Mouse (Mus musculus) lung, embryonic 15.5 days (tissue): Measurements from ENCODE around the gene Slc25a13. TPM values are rescaled to one million over a fixed set of nuclear protein-coding genes. Genes with fewer than 3 reads are reported as not detected.
A peak's percentile ranks its signal among the peaks of the same experiment; 100 is the strongest.

ENCODE experiments used
- ATAC-seq: fragments of 200-750 bp; cut with Nextera tagmentation; 2 replicates; pipeline ENCODE4 v1.8.0; 2017; ENCODE audit warnings: moderate number of reproducible peaks, borderline replicate concordance; ENCODE audit not compliant: low FRiP score, low TSS enrichment; ENCODE audit errors: extremely low read depth
- H3K27ac ChIP-seq: fragments of 300-500 bp; sonication (generic); 2 replicates; pipeline ENCODE4 v1.5.1; 2015; ENCODE audit warnings: moderate library complexity, mild to moderate bottlenecking, inconsistent platforms
- H3K27me3 ChIP-seq: fragments of 300-500 bp; sonication (generic); 2 replicates; pipeline ENCODE4 v1.6.1; 2015; ENCODE audit warnings: inconsistent platforms
- H3K36me3 ChIP-seq: fragments of 300-500 bp; sonication (generic); 2 replicates; pipeline ENCODE4 v1.6.1; 2015; ENCODE audit warnings: inconsistent platforms
- H3K4me1 ChIP-seq: fragments of 300-500 bp; sonication (generic); 2 replicates; pipeline ENCODE4 v1.6.1; 2015; ENCODE audit warnings: inconsistent platforms
- H3K4me2 ChIP-seq: fragments of 300-500 bp; sonication (generic); 2 replicates; pipeline ENCODE4 v1.6.1; 2015; ENCODE audit warnings: inconsistent platforms, mild to moderate bottlenecking, moderate library complexity
- H3K4me3 ChIP-seq: fragments of 300-500 bp; sonication (generic); 2 replicates; pipeline ENCODE4 v1.5.1; 2015; ENCODE audit warnings: mild to moderate bottlenecking, inconsistent platforms
- H3K9ac ChIP-seq: fragments of 300-500 bp; sonication (generic); 2 replicates; pipeline ENCODE4 v1.6.1; 2015; ENCODE audit warnings: inconsistent platforms
- H3K9me3 ChIP-seq: fragments of 300-500 bp; sonication (generic); 2 replicates; pipeline ENCODE4 v1.6.1; 2016; ENCODE audit warnings: inconsistent platforms
- WGBS: fragments of 180-500 bp; shearing (Covaris S2); methylation state at CpG from one replicate; pipeline ENCODE4 v1.1.7; 2015; 5-methylcytosine and 5-hydroxymethylcytosine counted together
- polyA plus RNA-seq: library from polyadenylated mRNA; unstranded; fragments of >200 nt; fragmentation: Nextera tagmentation; extraction: Ambion mirVana; gene quantifications from 2 replicates; pipeline ENCODE4 v1.2.1, GENCODE M21; 2015

Slc25a13 gene
- polyA plus RNA-seq, 1 experiment from 2014 or later: 30.4 TPM

DNA sequence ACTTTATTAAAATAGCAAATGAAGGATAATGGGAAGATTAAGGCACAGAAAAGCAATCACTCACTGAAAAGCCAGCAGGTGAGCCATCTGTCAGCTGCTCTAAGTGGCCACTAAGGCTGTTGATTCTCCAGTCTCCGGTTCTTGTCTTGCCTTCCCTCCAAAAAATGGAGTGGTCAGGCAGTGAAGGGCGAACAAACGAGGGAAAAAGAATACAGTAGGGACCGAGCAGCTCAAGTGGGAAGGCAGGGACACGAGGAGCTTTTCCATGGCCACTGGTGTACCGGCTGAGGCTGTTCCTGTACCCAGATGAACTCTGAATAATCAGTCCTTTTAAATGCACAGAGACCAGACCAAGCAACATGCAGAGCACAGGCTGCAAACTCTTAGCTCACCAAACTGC, 54.8 kb downstream of the Slc25a13 start:
- H3K27me3 ChIP-seq: no peaks in the 10 kb centered on the region
- no peak overlapping the region for H3K9ac ChIP-seq
- no peak overlapping the region for H3K27ac ChIP-seq
- WGBS: 62% methylated on average over 6 of the region's 6 CpGs
- H3K4me3 ChIP-seq: no peak overlapping the region
- H3K4me2 ChIP-seq: no peak overlapping the region
- no peaks in the 10 kb centered on the region for H3K9me3 ChIP-seq
- no peaks in the 10 kb centered on the region for H3K36me3 ChIP-seq
- ATAC-seq: no peak
- peaks cover 14% of the 10 kb centered on the region for H3K4me1 ChIP-seq

DNA sequence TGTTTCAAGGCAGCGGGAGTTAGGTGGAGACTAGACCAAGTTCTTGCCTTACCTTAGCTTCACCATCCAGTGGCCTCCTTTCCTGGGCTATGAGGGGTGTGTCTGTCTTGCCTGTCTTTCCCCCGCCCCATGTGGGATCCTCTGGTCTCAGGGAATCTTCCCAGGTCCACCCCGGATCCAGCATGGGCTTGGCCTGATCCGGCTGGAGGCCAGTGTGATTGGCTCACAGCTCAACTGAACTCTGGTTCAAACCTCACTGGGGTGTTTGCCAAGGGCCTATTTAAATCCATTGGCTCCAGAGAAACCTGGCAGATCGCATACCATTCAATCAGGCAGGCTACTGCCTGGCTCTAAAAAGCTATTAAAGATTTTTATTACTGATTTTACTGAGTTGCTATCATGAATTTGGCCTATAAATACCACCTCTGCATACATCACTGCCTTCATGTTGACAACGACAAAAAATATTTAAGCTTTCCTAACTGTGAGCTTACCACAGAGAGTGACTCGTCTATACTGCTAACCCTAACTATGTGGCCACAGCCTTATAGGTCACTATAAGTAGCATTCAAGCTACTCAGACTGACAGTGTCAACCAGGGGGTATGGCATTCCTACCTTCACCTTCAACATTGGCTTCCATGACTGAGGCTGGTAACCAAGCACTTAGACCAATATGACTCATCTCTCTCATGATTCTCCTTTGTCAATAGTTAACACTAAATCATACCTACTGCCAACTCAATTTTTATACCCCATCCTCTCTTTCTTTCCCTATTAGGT, 56.1 kb downstream of the Slc25a13 start:
- H3K27ac ChIP-seq: no peak overlapping the region
- WGBS: 79% methylated on average over 7 of the region's 7 CpGs
- no peak overlapping the region for H3K9ac ChIP-seq
- no peak for ATAC-seq
- no peak overlapping the region for H3K4me2 ChIP-seq
- H3K4me1 ChIP-seq: peaks cover 14% of the 10 kb centered on the region
- H3K36me3 ChIP-seq: no peaks in the 10 kb centered on the region
- no peak overlapping the region for H3K4me3 ChIP-seq
- H3K9me3 ChIP-seq: no peaks in the 10 kb centered on the region
- H3K27me3 ChIP-seq: no peaks in the 10 kb centered on the region

DNA sequence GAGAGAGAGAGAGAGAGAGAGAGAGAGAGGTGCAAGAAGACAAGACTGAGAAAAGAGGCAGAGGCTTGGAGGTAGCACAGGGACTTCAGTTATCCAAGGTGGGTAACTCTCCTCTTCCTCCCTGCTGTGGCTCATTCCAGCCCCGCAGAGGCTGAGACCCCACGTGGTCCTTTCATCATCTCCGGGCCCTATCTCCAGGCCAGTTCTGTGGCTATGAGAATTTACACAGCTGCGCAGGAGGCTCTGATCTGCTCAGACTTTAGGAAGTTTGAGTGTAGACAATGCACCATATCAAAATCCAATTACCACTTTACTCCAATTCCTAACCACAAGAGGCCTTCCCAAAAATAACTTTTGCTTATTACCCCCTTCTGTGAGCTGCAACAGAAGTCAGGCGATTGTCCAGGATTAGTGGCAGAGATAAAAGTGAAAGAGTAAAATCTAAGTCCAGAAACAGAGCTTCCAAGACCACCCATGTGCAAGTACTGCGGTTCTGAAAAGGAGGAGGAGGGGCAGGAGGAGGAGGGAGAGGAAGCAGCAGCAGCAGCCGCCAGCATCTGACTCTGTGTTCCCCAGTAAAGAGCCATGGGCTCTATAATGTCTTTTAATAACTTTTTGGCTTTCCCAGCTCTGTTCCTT, 57.6 kb downstream of the Slc25a13 start:
- H3K9me3 ChIP-seq: no peaks in the 10 kb centered on the region
- no peaks in the 10 kb centered on the region for H3K36me3 ChIP-seq
- WGBS: 21% methylated on average over 7 of the region's 7 CpGs
- H3K4me1 ChIP-seq: peaks cover 14% of the 10 kb centered on the region
- ATAC-seq: peak; percentile 78
- H3K4me3 ChIP-seq: no peak overlapping the region
- no peaks in the 10 kb centered on the region for H3K27me3 ChIP-seq
- H3K27ac ChIP-seq: peak overlapping the region; percentile 20; the same call in 1 of the 2 replicates
- H3K9ac ChIP-seq: no peak overlapping the region
- H3K4me2 ChIP-seq: no peak overlapping the region

DNA sequence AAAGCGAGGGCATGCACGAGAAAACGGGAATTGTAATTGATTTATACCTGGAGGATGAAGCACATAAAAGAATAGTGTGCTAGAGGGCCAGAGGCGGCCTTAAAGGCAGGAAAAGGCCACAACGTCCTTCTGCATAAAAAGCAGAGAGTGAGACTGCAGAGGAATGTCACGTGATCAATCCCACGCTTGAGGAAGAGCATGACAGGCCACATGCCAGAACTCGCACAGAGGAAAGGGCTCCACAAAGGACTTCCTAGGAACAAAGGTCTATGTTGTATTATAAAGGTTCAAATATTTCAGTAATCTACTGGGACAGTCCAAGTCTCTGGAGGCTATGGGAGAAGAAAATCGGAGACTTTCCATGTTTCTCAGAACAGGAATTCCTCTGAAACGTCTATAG, 63.5 kb downstream of the Slc25a13 start:
- 48% methylated on average over 10 of the region's 10 CpGs for WGBS
- Histone ChIP-seq H3K36me3 (no peaks in the 10 kb centered on the region), H3K9me3 (no peaks in the 10 kb centered on the region), H3K27ac (no peak overlapping the region), H3K4me2 (no peak overlapping the region), H3K9ac (no peak overlapping the region), H3K27me3 (no peaks in the 10 kb centered on the region), H3K4me1 (0 out of 2 replicates have a peak, but pooled peaks cover 3% of the 10 kb centered on the region), H3K4me3 (no peak overlapping the region)
- no peak for ATAC-seq

DNA sequence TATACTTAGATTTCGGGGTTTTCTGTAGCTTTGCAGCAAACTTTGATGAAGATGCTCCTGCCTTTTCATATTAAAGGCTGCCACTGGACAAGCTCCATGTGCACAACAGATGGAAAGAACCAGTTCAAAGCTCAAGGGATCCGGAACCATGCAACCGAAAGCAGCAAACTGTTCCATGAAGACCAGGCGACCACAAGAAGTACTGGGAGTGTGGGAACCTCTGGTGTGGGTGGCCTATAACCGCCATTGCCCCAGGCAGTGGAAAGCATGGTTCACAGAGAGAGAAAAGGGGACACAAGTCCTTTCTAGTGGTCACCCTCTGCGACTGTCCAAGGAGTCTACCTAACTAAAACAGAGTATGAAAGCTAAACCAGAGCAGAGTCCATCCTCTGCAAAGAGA, 66.2 kb downstream of the Slc25a13 start:
- H3K4me1 ChIP-seq: 0 out of 2 replicates have a peak, but pooled peaks cover 3% of the 10 kb centered on the region
- no peaks in the 10 kb centered on the region for H3K36me3 ChIP-seq
- no peak overlapping the region for H3K9ac ChIP-seq
- WGBS: 96% methylated on average over 6 of the region's 6 CpGs
- no peak overlapping the region for H3K4me3 ChIP-seq
- no peak for ATAC-seq
- no peaks in the 10 kb centered on the region for H3K27me3 ChIP-seq
- no peak overlapping the region for H3K27ac ChIP-seq
- H3K9me3 ChIP-seq: no peaks in the 10 kb centered on the region
- no peak overlapping the region for H3K4me2 ChIP-seq

DNA sequence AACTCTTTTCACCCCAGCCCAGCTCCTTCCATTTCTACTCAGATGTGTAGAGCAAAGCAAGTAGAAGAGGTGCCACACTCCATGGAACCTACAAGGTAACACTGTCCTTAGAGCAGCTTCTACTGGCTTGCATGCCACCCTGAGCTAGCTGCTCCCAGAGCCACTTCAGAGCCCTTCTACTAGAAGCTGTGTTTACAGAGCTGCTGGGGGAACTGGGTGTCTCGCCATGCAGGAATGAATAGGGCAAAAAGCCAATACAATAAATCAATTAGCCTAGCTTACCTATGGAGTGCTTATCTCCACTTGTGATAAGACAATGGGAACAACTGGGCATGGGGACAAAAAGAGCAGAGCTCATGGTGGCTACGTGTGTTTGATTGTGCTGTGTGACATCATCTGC, 67.2 kb downstream of the Slc25a13 start:
- 45% methylated on average over 2 of the region's 2 CpGs for WGBS
- 0 out of 2 replicates have a peak, but pooled peaks cover 3% of the 10 kb centered on the region for H3K4me1 ChIP-seq
- no peak for ATAC-seq
- H3K36me3 ChIP-seq: no peaks in the 10 kb centered on the region
- H3K9me3 ChIP-seq: no peaks in the 10 kb centered on the region
- H3K9ac ChIP-seq: no peak overlapping the region
- H3K4me3 ChIP-seq: no peak overlapping the region
- no peaks in the 10 kb centered on the region for H3K27me3 ChIP-seq
- no peak overlapping the region for H3K4me2 ChIP-seq
- H3K27ac ChIP-seq: no peak overlapping the region

DNA sequence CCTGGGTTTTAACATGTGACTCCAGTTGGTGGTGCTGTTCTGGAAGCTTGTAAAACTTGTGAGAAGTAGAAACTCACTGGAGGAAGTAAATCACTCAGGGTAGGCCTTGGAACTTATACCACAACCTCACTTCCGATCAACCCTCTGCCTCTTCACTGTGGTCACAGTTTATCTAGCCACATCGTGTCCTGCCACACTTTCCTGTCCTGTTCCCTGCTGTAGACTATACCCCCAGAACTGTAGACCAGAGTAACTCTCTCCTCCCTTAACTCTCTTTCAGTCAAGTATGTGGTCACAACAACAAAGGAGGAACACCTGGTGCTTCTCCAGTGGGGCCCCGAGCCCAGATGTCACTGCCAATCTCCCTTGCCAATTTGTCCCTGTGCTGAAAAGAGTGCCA, 67.6 kb downstream of the Slc25a13 start:
- no peaks in the 10 kb centered on the region for H3K36me3 ChIP-seq
- no peaks in the 10 kb centered on the region for H3K9me3 ChIP-seq
- H3K4me1 ChIP-seq: 0 out of 2 replicates have a peak, but pooled peaks cover 3% of the 10 kb centered on the region
- WGBS: 82% methylated on average over 3 of the region's 3 CpGs
- no peak overlapping the region for H3K27ac ChIP-seq
- no peak overlapping the region for H3K4me3 ChIP-seq
- no peak overlapping the region for H3K9ac ChIP-seq
- no peak overlapping the region for H3K4me2 ChIP-seq
- no peaks in the 10 kb centered on the region for H3K27me3 ChIP-seq
- ATAC-seq: no peak

DNA sequence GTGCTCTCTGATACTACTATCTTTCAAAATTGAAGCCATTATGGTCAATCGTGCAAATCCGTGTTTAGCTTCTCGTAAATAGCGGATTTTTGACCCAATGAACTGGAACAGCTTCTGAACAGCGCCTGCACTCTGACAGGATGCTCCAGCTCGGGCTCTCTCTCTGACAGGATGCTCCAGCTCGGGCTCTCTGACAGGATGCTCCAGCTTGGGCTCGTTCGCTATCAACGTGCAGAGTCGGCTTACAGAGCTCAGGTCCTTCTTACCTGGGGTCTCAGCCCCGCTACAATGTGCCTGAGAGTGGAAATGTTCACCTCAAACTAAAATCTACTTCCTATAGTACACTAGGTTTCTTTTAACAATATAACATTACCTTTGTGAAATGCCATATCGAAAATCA, 71.6 kb downstream of the Slc25a13 start:
- 0 out of 2 replicates have a peak, but pooled peaks cover 3% of the 10 kb centered on the region for H3K4me1 ChIP-seq
- no peak for ATAC-seq
- no peak overlapping the region for H3K4me3 ChIP-seq
- no peaks in the 10 kb centered on the region for H3K36me3 ChIP-seq
- WGBS: 76% methylated on average over 13 of the region's 13 CpGs
- H3K27ac ChIP-seq: no peak overlapping the region
- H3K27me3 ChIP-seq: no peaks in the 10 kb centered on the region
- no peaks in the 10 kb centered on the region for H3K9me3 ChIP-seq
- H3K4me2 ChIP-seq: no peak overlapping the region
- no peak overlapping the region for H3K9ac ChIP-seq

DNA sequence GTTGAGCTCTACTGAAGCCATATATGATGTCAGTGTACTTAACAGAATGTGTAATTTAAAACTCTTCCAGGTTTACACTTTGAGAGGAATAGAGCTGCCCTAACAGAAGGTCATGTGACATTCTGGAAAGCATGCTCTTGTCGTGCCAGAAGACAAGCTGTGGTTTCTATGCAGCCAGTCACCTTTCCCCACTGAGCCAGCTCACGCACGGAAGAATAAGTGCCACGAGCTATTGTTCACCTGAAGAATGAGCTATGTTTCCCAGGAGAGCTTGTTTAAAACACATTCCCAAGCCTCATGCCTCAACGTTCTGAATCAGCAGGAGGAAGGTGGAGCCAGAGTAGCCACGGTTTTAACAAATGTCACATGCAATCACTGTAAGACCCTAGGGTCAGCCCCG, 73.4 kb downstream of the Slc25a13 start:
- Histone ChIP-seq H3K27ac (no peak overlapping the region), H3K4me3 (no peak overlapping the region), H3K27me3 (no peaks in the 10 kb centered on the region), H3K36me3 (no peaks in the 10 kb centered on the region), H3K4me2 (no peak overlapping the region), H3K9me3 (no peaks in the 10 kb centered on the region), H3K9ac (no peak overlapping the region), H3K4me1 (no peaks in the 10 kb centered on the region)
- ATAC-seq: no peak
- WGBS: 37% methylated on average over 7 of the region's 7 CpGs

DNA sequence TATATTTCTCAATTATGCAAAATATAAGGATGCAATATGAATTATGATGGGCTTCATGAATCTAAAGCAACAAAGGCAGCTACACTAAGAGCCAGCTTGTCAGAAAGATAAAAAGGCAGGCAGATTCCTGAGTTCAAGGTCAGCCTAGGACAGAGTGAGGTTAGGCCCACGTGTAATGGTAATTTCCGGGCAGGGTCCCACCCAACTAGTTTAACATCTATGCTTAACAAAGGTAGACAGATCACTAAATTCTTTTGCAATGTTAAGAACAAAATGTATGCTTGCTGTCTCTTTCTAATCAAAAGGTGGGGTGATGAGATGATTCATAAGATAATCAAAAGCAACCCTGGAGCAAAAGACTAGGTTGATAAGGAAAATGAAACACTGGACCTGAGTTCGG, 76.6 kb downstream of the Slc25a13 start:
- Histone ChIP-seq H3K27ac (no peak overlapping the region), H3K9ac (no peak overlapping the region), H3K4me3 (no peak overlapping the region), H3K9me3 (no peaks in the 10 kb centered on the region), H3K27me3 (no peaks in the 10 kb centered on the region), H3K4me1 (no peaks in the 10 kb centered on the region), H3K4me2 (no peak overlapping the region), H3K36me3 (no peaks in the 10 kb centered on the region)
- WGBS: 79% methylated on average over 3 of the region's 3 CpGs
- no peak for ATAC-seq

DNA sequence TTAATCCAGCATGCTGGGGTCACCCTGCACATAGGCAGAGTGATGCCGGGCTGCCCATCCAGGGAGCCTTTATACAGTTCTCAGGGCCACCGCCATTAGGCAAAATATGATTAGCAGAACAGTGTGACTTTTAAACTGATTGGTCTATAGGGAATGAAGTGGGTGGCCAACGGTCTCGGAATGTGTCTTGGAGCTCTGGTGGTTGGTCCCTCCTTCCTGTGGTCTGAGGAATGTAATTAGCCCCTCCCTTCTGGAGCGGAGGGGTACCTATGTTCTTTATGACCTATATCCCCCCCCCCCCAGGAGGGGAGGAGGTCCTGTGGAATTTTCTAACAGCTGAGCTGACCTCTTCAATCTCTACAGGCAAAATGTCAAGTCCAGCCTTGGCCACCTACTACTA, 77.9 kb downstream of the Slc25a13 start:
- Histone ChIP-seq H3K4me2 (no peak overlapping the region), H3K36me3 (no peaks in the 10 kb centered on the region), H3K4me1 (no peaks in the 10 kb centered on the region), H3K4me3 (no peak overlapping the region), H3K27ac (no peak overlapping the region), H3K9me3 (no peaks in the 10 kb centered on the region), H3K27me3 (no peaks in the 10 kb centered on the region), H3K9ac (no peak overlapping the region)
- 84% methylated on average over 5 of the region's 5 CpGs for WGBS
- no peak for ATAC-seq

DNA sequence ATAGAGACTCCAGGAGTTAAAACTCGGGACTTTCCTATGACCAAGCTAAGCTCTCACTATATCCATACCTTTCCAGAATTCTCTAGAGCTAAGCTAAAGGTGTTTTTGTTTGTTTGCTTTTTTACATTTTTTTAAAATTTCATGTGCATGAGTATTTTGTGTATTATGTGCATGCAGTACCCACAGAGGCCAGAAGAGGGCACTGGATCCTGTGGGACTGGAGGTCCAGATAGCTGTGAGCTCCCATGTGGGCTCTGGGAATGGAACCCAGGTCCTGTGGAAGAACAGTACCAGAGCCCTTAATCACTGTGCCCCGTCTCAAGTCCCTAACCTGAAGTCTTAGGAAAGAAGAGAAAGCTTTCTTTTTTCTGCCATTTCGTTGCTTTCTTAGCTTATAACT, 80.2 kb downstream of the Slc25a13 start:
- ATAC-seq: no peak
- H3K27me3 ChIP-seq: no peaks in the 10 kb centered on the region
- H3K9me3 ChIP-seq: no peaks in the 10 kb centered on the region
- no peak overlapping the region for H3K4me2 ChIP-seq
- no peaks in the 10 kb centered on the region for H3K36me3 ChIP-seq
- no peak overlapping the region for H3K9ac ChIP-seq
- 92% methylated on average over 3 of the region's 3 CpGs for WGBS
- no peaks in the 10 kb centered on the region for H3K4me1 ChIP-seq
- H3K27ac ChIP-seq: no peak overlapping the region
- H3K4me3 ChIP-seq: no peak overlapping the region
